Mouse (Mus musculus) bone marrow macrophage, adult 2 months (primary cell): ENCODE data around the gene Phkg2.
"Not testable (repeated sequence)": the region's sequence is repeated elsewhere in the genome, so short reads cannot be mapped to it uniquely, and the experiment has no call there.

Experiments
- CTCF ChIP-seq: IDR thresholded peaks from 2 replicates; pipeline ENCODE4 v1.5.1; 2012; ENCODE audit warnings: low read depth, mild to moderate bottlenecking, low read length, moderate library complexity
- POLR2A ChIP-seq: IDR thresholded peaks from 2 replicates; pipeline ENCODE4 v1.6.1; 2012; ENCODE audit warnings: mild to moderate bottlenecking, low read depth, low read length, borderline replicate concordance

DNA sequence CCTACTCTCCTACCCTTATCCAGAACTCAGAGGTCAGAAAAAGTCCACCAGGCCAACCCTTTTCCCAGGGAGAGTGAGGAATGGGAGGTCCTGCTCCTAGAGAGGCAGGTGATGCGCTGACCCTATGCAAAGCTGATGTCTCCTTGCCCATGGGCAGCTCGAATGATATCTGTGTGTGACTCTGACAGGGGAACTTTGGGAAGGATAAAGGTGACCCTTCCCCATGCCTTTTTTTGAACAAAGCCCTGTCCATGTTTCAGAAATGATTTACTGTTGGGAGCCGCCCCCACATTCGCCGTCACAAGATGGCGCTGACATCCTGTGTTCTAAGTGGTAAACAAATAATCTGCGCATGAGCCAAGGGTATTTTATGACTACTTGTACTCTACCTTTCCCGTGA, 45.3 kb downstream of the Phkg2 start:
- not testable (repeated sequence) for TF ChIP-seq CTCF, POLR2A
